Mouse (Mus musculus): ENCODE measurements around the gene Crp. TPM values are rescaled to one million over a fixed set of nuclear protein-coding genes. Genes with fewer than 3 reads are reported as not detected.

Gene Crp
- total RNA-seq (2018; cell fraction: chromatin; rRNA removed) = under 1 TPM in 2 of 26 experiments, not detected in 24; 0.36 to 0.69 TPM
- not detected for total RNA-seq (2018; cell fraction: cytosol; rRNA removed)
- under 1 TPM in 1 of 26 experiments, not detected in 25; 0.51 TPM for total RNA-seq (2018; cell fraction: nucleus; rRNA removed)
- polyA plus RNA-seq (2018) = not detected in 3 replicates

DNA sequence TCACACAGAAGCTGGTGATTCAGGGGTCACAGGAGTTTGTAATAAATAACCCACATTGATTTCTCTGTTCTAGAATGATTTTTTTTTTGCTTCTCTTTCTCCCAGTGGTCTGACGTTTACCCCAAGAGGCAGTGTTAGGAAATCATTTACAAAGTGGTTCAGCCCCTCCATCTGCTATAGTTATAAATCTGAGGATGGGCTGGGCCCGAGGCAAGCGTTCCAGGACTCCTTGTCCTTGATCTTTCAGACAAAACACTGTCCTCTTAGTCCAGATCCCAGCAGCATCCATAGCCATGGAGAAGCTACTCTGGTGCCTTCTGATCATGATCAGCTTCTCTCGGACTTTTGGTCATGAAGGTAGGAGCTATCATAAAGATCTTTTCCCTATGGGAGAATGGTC is at the start of gene Crp:
TSS of gene Crp (plus strand) at position 212 of the 400 bp plus-strand sequence.
- no peak within 1 kb of the TSS for H3K4me3 ChIP-seq (ENCODE audit: inconsistent target)
- H3K27ac ChIP-seq = no peak within 1 kb of the TSS
- H3K36me3 ChIP-seq (ENCODE audit: inconsistent target) = no peaks in the 10 kb centered on the region
- WGBS (ENCODE audit: missing documents) = 85% methylated on average over 4 of the region's 4 CpGs
- H3K79me2 ChIP-seq (ENCODE audit: inconsistent target) = no peaks in the 10 kb centered on the region

GRCm38 (mm10) chr1:172649396-172649795 is 48.5 kb upstream of the Crp start:
- Histone ChIP-seq H3K36me3 (ENCODE audit: inconsistent target) (no peaks in the 10 kb centered on the region), H3K4me3 (ENCODE audit: inconsistent target) (no peak overlapping the region), H3K27ac (no peak overlapping the region), H3K79me2 (ENCODE audit: inconsistent target) (no peaks in the 10 kb centered on the region)
- 90% methylated on average over 9 of the region's 9 CpGs for whole genome bisulfite sequencing (ENCODE audit: missing documents)

- Histone ChIP-seq H3K27ac (no peak overlapping the region), H3K36me3 (ENCODE audit: inconsistent target) (no peaks in the 10 kb centered on the region), H3K4me3 (ENCODE audit: inconsistent target) (no peak overlapping the region), H3K79me2 (ENCODE audit: inconsistent target) (no peaks in the 10 kb centered on the region)
- 71% methylated on average over 8 of the region's 8 CpGs for WGBS (ENCODE audit: missing documents)
Measured at GRCm38 (mm10) chr1:172650519-172651287, 47.2 kb upstream of the Crp start.

- 59% methylated on average over 10 of the region's 10 CpGs for WGBS (ENCODE audit: missing documents)
- Histone ChIP-seq H3K36me3 (ENCODE audit: inconsistent target) (no peaks in the 10 kb centered on the region), H3K79me2 (ENCODE audit: inconsistent target) (no peaks in the 10 kb centered on the region), H3K27ac (no peak overlapping the region), H3K4me3 (ENCODE audit: inconsistent target) (no peak overlapping the region)
Measured at GRCm38 (mm10) chr1:172651288-172651987, 46.4 kb upstream of the Crp start.

- H3K36me3 ChIP-seq (ENCODE audit: inconsistent target) = no peaks in the 10 kb centered on the region
- WGBS (ENCODE audit: missing documents) = 92% methylated on average over 18 of the region's 18 CpGs
- H3K4me3 ChIP-seq (ENCODE audit: inconsistent target) = no peak overlapping the region
- H3K79me2 ChIP-seq (ENCODE audit: inconsistent target) = no peaks in the 10 kb centered on the region
- no peak overlapping the region for H3K27ac ChIP-seq
Measured at GRCm38 (mm10) chr1:172652040-172652662, 45.7 kb upstream of the Crp start.

DNA sequence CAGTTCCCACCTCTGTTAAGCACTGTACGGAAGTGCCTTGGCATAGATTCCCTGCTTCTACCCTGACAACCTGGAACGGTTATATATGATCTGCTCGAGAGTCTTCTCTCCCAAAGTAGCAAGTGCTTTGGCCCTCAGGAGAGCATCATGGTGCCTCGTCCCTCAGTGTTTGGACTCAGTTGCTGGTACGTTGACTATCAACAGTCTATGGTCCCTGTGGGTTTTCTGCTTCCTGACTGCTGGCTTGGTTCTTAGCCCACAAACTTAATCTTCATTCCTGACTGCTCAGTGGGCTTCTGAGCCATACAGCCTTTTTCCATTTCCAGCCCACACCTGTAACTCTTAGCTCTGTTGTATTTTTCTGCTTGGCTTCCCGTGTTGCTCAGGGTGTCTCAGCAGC is 44.0 kb upstream of the Crp start:
- no peaks in the 10 kb centered on the region for H3K79me2 ChIP-seq (ENCODE audit: inconsistent target)

GRCm38 (mm10) chr1:172657266-172657665 is 40.6 kb upstream of the Crp start:
- Histone ChIP-seq H3K36me3 (ENCODE audit: inconsistent target) (no peaks in the 10 kb centered on the region), H3K4me3 (ENCODE audit: inconsistent target) (no peak overlapping the region), H3K79me2 (ENCODE audit: inconsistent target) (no peaks in the 10 kb centered on the region), H3K27ac (no peak overlapping the region)
- WGBS (ENCODE audit: missing documents) = 83% methylated on average over 3 of the region's 3 CpGs

More for the DNA sequence above, 44.0 kb upstream of the Crp start:
- H3K36me3 ChIP-seq (ENCODE audit: inconsistent target) = no peaks in the 10 kb centered on the region
- H3K4me3 ChIP-seq (ENCODE audit: inconsistent target) = no peak overlapping the region
- H3K27ac ChIP-seq = no peak overlapping the region
- WGBS (ENCODE audit: missing documents) = 28% methylated on average over 6 of the region's 6 CpGs

DNA sequence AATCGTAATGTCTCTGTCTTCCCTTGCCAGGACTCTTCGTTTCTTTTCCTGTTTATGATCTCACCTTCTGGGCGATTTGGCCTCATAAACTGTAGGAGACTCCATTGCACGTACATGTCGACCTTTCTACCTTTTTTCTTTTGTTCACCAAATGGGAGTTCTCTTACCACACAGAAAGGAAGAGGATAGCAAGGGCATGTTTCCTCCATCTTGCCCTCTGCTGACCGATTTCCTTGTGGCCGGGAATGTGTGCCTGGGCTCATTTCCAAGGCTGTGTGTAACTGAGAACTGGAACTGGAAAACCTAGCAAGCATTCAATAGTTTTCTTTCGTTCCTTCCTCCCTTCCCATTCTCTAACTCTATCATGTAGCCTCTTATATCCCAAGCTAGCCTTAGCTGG is 38.2 kb upstream of the Crp start:
- Histone ChIP-seq H3K4me3 (ENCODE audit: inconsistent target) (no peak overlapping the region), H3K79me2 (ENCODE audit: inconsistent target) (no peaks in the 10 kb centered on the region)
- WGBS (ENCODE audit: missing documents) = 92% methylated on average over 8 of the region's 8 CpGs

GRCm38 (mm10) chr1:172665457-172665856 is 32.4 kb upstream of the Crp start:
- no peaks in the 10 kb centered on the region for H3K79me2 ChIP-seq (ENCODE audit: inconsistent target)
- H3K27ac ChIP-seq = no peak overlapping the region
- no peaks in the 10 kb centered on the region for H3K36me3 ChIP-seq (ENCODE audit: inconsistent target)
- no peak overlapping the region for H3K4me3 ChIP-seq (ENCODE audit: inconsistent target)
- WGBS (ENCODE audit: missing documents) = 57% methylated on average over 2 of the region's 2 CpGs

More for the DNA sequence above, 38.2 kb upstream of the Crp start:
- Histone ChIP-seq H3K36me3 (ENCODE audit: inconsistent target) (no peaks in the 10 kb centered on the region), H3K27ac (no peak overlapping the region)

- 92% methylated on average over 6 of the region's 6 CpGs for WGBS (ENCODE audit: missing documents)
- Histone ChIP-seq H3K27ac (no peak overlapping the region), H3K36me3 (ENCODE audit: inconsistent target) (no peaks in the 10 kb centered on the region), H3K4me3 (ENCODE audit: inconsistent target) (no peak overlapping the region), H3K79me2 (ENCODE audit: inconsistent target) (no peaks in the 10 kb centered on the region)
Measured at GRCm38 (mm10) chr1:172667597-172667996, 30.3 kb upstream of the Crp start.

- Histone ChIP-seq H3K79me2 (ENCODE audit: inconsistent target) (no peaks in the 10 kb centered on the region), H3K27ac (no peak overlapping the region), H3K4me3 (ENCODE audit: inconsistent target) (no peak overlapping the region), H3K36me3 (ENCODE audit: inconsistent target) (no peaks in the 10 kb centered on the region)
- 54% methylated on average over 1 of the region's 1 CpGs for WGBS (ENCODE audit: missing documents)
Measured at GRCm38 (mm10) chr1:172670716-172671115, 27.1 kb upstream of the Crp start.

GRCm38 (mm10) chr1:172680742-172681141 is 17.1 kb upstream of the Crp start:
- WGBS (ENCODE audit: missing documents) = 89% methylated on average over 4 of the region's 4 CpGs
- no peaks in the 10 kb centered on the region for H3K79me2 ChIP-seq (ENCODE audit: inconsistent target)
- no peak overlapping the region for H3K4me3 ChIP-seq (ENCODE audit: inconsistent target)
- H3K27ac ChIP-seq = no peak overlapping the region
- H3K36me3 ChIP-seq (ENCODE audit: inconsistent target) = no peaks in the 10 kb centered on the region

DNA sequence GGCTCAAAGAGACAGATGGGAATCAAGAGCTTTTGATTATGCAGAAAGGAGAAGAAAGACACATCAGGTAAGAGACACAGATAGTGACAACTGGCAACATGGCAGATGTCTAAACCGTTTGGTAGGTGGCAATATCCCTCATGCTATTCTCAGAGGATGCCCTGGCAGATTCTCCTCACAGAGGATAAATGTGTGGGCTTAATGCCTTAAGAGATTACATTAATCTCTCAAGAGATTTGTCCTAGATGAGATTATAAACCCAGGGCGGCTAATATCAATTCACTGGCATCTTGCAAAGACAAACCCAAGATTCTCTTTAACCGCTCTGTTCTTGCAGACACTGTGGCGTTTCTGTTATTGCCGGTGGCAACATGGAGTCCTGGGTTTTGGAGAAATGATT is 14.3 kb upstream of the Crp start:
- 94% methylated on average over 5 of the region's 5 CpGs for WGBS (ENCODE audit: missing documents)
- Histone ChIP-seq H3K79me2 (ENCODE audit: inconsistent target) (no peaks in the 10 kb centered on the region), H3K36me3 (ENCODE audit: inconsistent target) (no peaks in the 10 kb centered on the region), H3K4me3 (ENCODE audit: inconsistent target) (no peak overlapping the region), H3K27ac (no peak overlapping the region)

DNA sequence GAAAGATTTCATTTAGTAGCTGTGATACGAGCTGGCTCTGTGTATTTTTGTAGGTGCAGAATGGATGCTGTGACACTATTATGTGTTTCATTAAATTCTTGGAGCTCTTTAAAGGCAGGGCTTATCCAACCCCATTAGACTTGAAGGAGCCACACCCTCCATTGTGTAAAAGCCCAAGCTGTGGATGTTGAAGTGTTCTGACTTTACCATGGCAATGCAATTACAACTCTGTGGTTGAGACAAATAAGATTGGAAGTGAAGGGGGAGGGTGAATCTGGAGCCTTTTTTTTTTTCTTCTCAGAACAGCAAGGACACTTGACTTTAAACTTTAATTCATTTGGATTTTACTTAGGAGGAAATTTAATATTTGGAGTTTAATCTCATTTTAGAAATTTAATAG is 13.9 kb upstream of the Crp start:
- Histone ChIP-seq H3K36me3 (ENCODE audit: inconsistent target) (no peaks in the 10 kb centered on the region), H3K27ac (no peak overlapping the region), H3K4me3 (ENCODE audit: inconsistent target) (no peak overlapping the region), H3K79me2 (ENCODE audit: inconsistent target) (no peaks in the 10 kb centered on the region)
- 88% methylated on average over 1 of the region's 1 CpGs for WGBS (ENCODE audit: missing documents)

GRCm38 (mm10) chr1:172685178-172685577 is 12.7 kb upstream of the Crp start:
- H3K27ac ChIP-seq = no peak overlapping the region
- H3K36me3 ChIP-seq (ENCODE audit: inconsistent target) = no peaks in the 10 kb centered on the region
- no peaks in the 10 kb centered on the region for H3K79me2 ChIP-seq (ENCODE audit: inconsistent target)
- 86% methylated on average over 2 of the region's 3 CpGs for WGBS (ENCODE audit: missing documents)
- no peak overlapping the region for H3K4me3 ChIP-seq (ENCODE audit: inconsistent target)
